Comparison of ENCODE assay signal across 9 mouse cellular contexts in the genomic region with DNA sequence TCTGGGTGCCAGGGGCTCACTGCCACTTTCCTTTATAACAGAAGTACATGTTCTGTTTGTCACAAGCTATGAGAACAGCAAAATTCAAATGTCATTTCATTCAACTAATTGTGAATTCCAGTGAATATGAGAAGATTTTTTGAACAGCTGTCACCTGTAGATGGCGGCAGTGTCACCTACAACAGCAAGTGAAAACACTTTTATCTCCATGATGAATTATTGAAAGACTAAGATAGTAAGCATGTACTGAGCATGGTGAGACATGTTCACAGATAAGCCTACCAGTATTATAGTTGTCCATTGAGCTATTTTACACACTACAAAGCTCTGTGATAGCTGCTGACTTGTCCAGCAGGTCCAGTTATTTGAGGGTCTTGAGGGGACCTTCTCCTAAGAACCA. TPM values are rescaled to one million over a fixed set of nuclear protein-coding genes. Genes with fewer than 3 reads are reported as not detected.
A peak's percentile ranks its signal among the peaks of the same experiment; 100 is the strongest.
DNase-seq lines count a peak whose midpoint lies in the region; ATAC-seq and TF ChIP-seq lines count a peak whose summit lies in the region.
"Had no signal": no experiment of that assay in that cellular context is flagged by ENCODE, and none has a peak within 500 bp of the region (broad histone marks: within the 10 kb centered on the region; RNA-seq: fewer than 3 reads in every experiment).

No protein-coding gene starts in this region.

- ATAC-seq in heart, embryonic 11.5 days (replicated peaks; ENCODE audit: insufficient number of reproducible peaks, low FRiP score, low TSS enrichment), result no peak
- no peak for ATAC-seq in neural tube, embryonic 15.5 days (ENCODE audit: low FRiP score)

- H3K4me1 ChIP-seq in heart, embryonic 11.5 days (ENCODE audit: control insufficient read depth, insufficient read depth, low read length), result no peaks in the 10 kb centered on the region
- H3K4me1 ChIP-seq in thymus, adult 2 months (replicated peaks; ENCODE audit: control insufficient read depth, insufficient read depth, low read length), result no peaks in the 10 kb centered on the region
- no peaks in the 10 kb centered on the region for H3K4me1 ChIP-seq in limb, embryonic 10.5 days
- no peaks in the 10 kb centered on the region for H3K4me1 ChIP-seq in neural tube, embryonic 15.5 days

- H3K9me3 ChIP-seq in heart, embryonic 11.5 days (replicated peaks; ENCODE audit: control insufficient read depth, low read length), result no peaks in the 10 kb centered on the region; the same call in 1 of the 2 replicates
- H3K9me3 ChIP-seq in limb, embryonic 10.5 days (replicated peaks), result no peaks in the 10 kb centered on the region
- no peaks in the 10 kb centered on the region for H3K9me3 ChIP-seq in neural tube, embryonic 15.5 days (replicated peaks)

- DNase-seq in heart, postnatal 14 days, result peak; percentile 41 to 46
- peak; percentile 58 for DNase-seq in thymus, adult 2 months
- no peak for DNase-seq in thymus, adult 18-20 months
- DNase-seq in left cerebral cortex, postnatal 4 days, result peak; percentile 9
- no peak for DNase-seq in limb, embryonic 10.5 days (ENCODE audit: low spot score)
- no peak for DNase-seq in ovary, postnatal 10 days (ENCODE audit: low spot score)

- TF ChIP-seq CTCF in thymus, adult 2 months (IDR thresholded peaks at IDR 0.05; ENCODE audit: borderline replicate concordance, control insufficient read depth, extremely low read depth, insufficient read depth, low read length, poor library complexity), result no peak

- H3K4me3 ChIP-seq in heart, embryonic 11.5 days (ENCODE audit: low read depth, low read length), result no peak overlapping the region
- no peak overlapping the region for H3K4me3 ChIP-seq in thymus, adult 2 months (ENCODE audit: control insufficient read depth, insufficient read depth, low read length)
- H3K4me3 ChIP-seq in limb, embryonic 10.5 days, result no peak overlapping the region
- H3K4me3 ChIP-seq in neural tube, embryonic 15.5 days (replicated peaks), result no peak overlapping the region

- no peak for TF ChIP-seq POLR2A in thymus, adult 2 months (IDR thresholded peaks at IDR 0.05; ENCODE audit: control insufficient read depth, extremely low read depth, insufficient read depth, low read length, poor library complexity)

- H3K9ac ChIP-seq in heart, embryonic 11.5 days (ENCODE audit: low read depth, low read length), result no peak overlapping the region
- H3K9ac ChIP-seq in neural tube, embryonic 15.5 days (replicated peaks), result no peak overlapping the region

- H3K36me3 ChIP-seq in heart, embryonic 11.5 days (ENCODE audit: control insufficient read depth, insufficient read depth, low read length), result no peaks in the 10 kb centered on the region
- H3K36me3 ChIP-seq in thymus, adult 2 months (ENCODE audit: control insufficient read depth, insufficient read depth, low read length), result no peaks in the 10 kb centered on the region
- H3K36me3 ChIP-seq in limb, embryonic 10.5 days, result no peaks in the 10 kb centered on the region
- H3K36me3 ChIP-seq in neural tube, embryonic 15.5 days, result no peaks in the 10 kb centered on the region

- no peak overlapping the region for H3K4me2 ChIP-seq in heart, embryonic 11.5 days
- no peak overlapping the region for H3K4me2 ChIP-seq in neural tube, embryonic 15.5 days

- H3K27ac ChIP-seq in heart, embryonic 11.5 days (ENCODE audit: low read depth, low read length), result no peak overlapping the region
- H3K27ac ChIP-seq in thymus, adult 2 months (ENCODE audit: control insufficient read depth, insufficient read depth, low read length), result no peak overlapping the region
- H3K27ac ChIP-seq in limb, embryonic 10.5 days, result no peak overlapping the region
- no peak overlapping the region for H3K27ac ChIP-seq in neural tube, embryonic 15.5 days (replicated peaks)

- intact Hi-C loops in heart, postnatal 14 days (cut with DNase I), result no loop called here
- intact Hi-C loops in left cerebral cortex, postnatal 4 days (cut with DNase I), result no loop called here

- WGBS in heart, embryonic 11.5 days (ENCODE audit: insufficient replicate concordance), result 75% methylated on average over 1 of the region's 1 CpGs
- 94% methylated on average over 1 of the region's 1 CpGs for WGBS in thymus, adult 2 months
- WGBS in limb, embryonic 10.5 days, result 89% methylated on average over 1 of the region's 1 CpGs
- WGBS in neural tube, embryonic 15.5 days, result 93% methylated on average over 1 of the region's 1 CpGs

- no peaks in the 10 kb centered on the region for H3K27me3 ChIP-seq in heart, embryonic 11.5 days (ENCODE audit: control insufficient read depth, insufficient read depth, low read length)
- H3K27me3 ChIP-seq in thymus, adult 2 months (ENCODE audit: control insufficient read depth, insufficient read depth, low read length), result no peaks in the 10 kb centered on the region
- H3K27me3 ChIP-seq in limb, embryonic 10.5 days (ENCODE audit: low read depth, poor library complexity, severe bottlenecking), result no peaks in the 10 kb centered on the region
- H3K27me3 ChIP-seq in neural tube, embryonic 15.5 days (replicated peaks), result no peaks in the 10 kb centered on the region

RNA-seq across cellular contexts. Expression of a gene that starts 12.6 kb away (rescaled TPM):
- under 1 TPM in 1 of 2 experiments, not detected in 1; 0.17 TPM for total RNA-seq in heart, postnatal 14 days (2021)
- polyA plus RNA-seq in heart, embryonic 11.5 days (2014; fragmentation: Nextera tagmentation; extraction: Ambion mirVana), result not detected in 2 replicates
- 0.15 TPM in 1 of 2 replicates, not detected in the other for polyA plus RNA-seq in thymus, adult 2 months (2012; rRNA removed)
- not detected for total RNA-seq in left cerebral cortex, postnatal 4 days (2021)
- not detected in 2 replicates for polyA plus RNA-seq in limb, embryonic 10.5 days (2016; fragmentation: Nextera tagmentation; extraction: Ambion mirVana)
- polyA plus RNA-seq in neural tube, embryonic 15.5 days (2015; fragmentation: Nextera tagmentation; extraction: Ambion mirVana), result 0.19 TPM in 1 of 2 replicates, not detected in the other
- polyA plus RNA-seq: limb, embryonic 11.5 days had no signal

RNA-seq across cellular contexts. Expression of a gene that starts 42.5 kb away (rescaled TPM):
- total RNA-seq in heart, postnatal 14 days (2021), result under 1 TPM in 1 of 2 experiments, not detected in 1; 0.17 TPM
- polyA plus RNA-seq in heart, embryonic 11.5 days (2014; fragmentation: Nextera tagmentation; extraction: Ambion mirVana), result 0.40 TPM in 1 of 2 replicates, not detected in the other
- polyA plus RNA-seq in thymus, adult 2 months (2012; rRNA removed), result 0.64 and 1.0 TPM in 2 replicates
- under 1 TPM; 0.30 to 0.42 TPM for total RNA-seq in left cerebral cortex, postnatal 4 days (2021)
- 0.35 TPM in 1 of 2 replicates, not detected in the other for polyA plus RNA-seq in limb, embryonic 10.5 days (2016; fragmentation: Nextera tagmentation; extraction: Ambion mirVana)
- 0.58 and 0.78 TPM in 2 replicates for polyA plus RNA-seq in neural tube, embryonic 15.5 days (2015; fragmentation: Nextera tagmentation; extraction: Ambion mirVana)

Comparison
In these comparisons a context has a peak if more than half of its experiments do, and no peak if none do; other contexts are left out.
1. DNase-seq: peak in heart, postnatal 14 days (2 of 2), thymus, adult 2 months (single experiment) and left cerebral cortex, postnatal 4 days (single experiment); none in thymus, adult 18-20 months (0 of 2), limb, embryonic 10.5 days (single experiment) and ovary, postnatal 10 days (single experiment).